Mouse (Mus musculus) bone marrow macrophage, adult 2 months (primary cell): ENCODE measurements around the gene Tmem163.

ENCODE experiments used
- CTCF ChIP-seq: IDR thresholded peaks from 2 replicates; pipeline ENCODE4 v1.5.1; 2012; ENCODE audit warnings: low read depth, mild to moderate bottlenecking, low read length, moderate library complexity
- POLR2A ChIP-seq: IDR thresholded peaks from 2 replicates; pipeline ENCODE4 v1.6.1; 2012; ENCODE audit warnings: mild to moderate bottlenecking, low read depth, low read length, borderline replicate concordance

DNA sequence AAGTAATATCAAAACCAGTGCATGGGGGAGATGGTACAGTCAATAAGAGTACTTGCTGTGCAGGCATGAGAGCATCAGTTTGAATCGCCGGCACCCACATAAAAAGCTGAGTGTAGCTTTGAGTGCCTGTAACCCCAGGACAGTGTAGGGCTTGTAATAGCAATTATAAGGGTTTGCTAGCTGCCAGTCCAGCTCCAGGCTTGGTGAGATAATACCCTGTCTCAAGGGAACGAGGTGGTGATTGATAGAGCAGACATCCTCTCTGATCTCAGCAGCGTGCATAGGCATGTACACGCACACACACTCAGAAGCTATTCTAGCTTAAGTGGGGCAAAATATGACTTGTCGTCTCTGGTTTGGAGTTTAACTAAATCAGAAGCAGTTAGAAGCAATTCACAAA, 13.1 kb downstream of the Tmem163 start:
- TF ChIP-seq CTCF (no peak), POLR2A (no peak)
